Mouse (Mus musculus): ENCODE measurements around the gene Rorc.

DNA sequence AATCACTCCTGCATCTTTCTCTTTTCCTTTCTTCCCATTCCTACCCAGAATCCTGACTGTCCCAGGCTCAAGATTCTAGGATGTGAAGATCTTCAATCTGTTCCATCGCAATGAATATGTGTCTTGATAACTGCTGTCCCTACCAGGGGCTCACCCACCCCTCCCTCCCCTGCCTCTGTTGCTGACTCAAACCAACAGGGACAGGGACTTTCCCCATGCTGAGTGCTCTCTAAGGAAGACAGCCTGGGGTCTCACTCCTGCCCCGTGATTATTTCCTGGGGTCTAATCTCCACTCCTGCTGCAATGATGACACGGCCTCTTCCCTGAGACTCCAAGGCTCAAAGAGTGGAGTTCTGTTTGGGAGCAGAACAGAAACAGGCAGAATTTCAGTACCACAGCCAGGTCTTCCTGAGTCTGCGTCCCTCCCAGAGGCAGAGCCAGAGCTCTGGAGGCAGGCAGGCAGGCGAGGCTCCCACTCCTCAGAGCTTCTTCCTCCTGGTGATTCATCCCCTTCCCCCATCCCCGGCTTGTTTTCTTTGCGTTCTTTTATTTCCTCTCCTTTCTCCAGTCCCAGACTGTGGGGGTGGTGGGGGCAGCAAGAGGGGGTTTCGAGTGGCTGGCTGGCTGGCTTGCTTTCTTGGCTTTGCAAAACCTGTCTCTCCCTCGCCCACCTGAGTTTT, 7.4 kb downstream of the Rorc start:
- TF ChIP-seq CTCF (IDR thresholded peaks at IDR 0.05; ENCODE audit: low read depth, low read length) (no peak), GATA1 (IDR thresholded peaks at IDR 0.05; ENCODE audit: borderline replicate concordance, low read length) (no peak)
